Mouse (Mus musculus) layer of hippocampus, adult 9-10 months (tissue): ENCODE data around the gene Tm9sf4.

Experiments
- DNase-seq: peaks from one replicate; pipeline ENCODE4 v3.0.0; 2022; ENCODE audit warnings: low spot score

Tm9sf4 gene

GRCm38 (mm10) chr2:153259030-153259863, 98.1 kb downstream of the Tm9sf4 start:
- DNase-seq: no peak
